Mouse (Mus musculus) thymus, postnatal 36 days (tissue): ENCODE results near the gene Wbp1l.

ENCODE experiments used
- DNase-seq, 2 experiments: peaks; one replicate each; pipeline ENCODE4 v3.0.0; 2022; ENCODE audit warnings: mixed read lengths in 2 of 2

Gene Wbp1l

GRCm38 (mm10) chr19:46706540-46707295 is 107.8 kb downstream of the Wbp1l start:
- DNase-seq: no peak
